Mouse (Mus musculus): ENCODE measurements around the gene Milr1. TPM values are rescaled to one million over a fixed set of nuclear protein-coding genes. Genes with fewer than 3 reads are reported as not detected.
"Not testable (repeated sequence)": the region's sequence is repeated elsewhere in the genome, so short reads cannot be mapped to it uniquely, and the experiment has no call there.

Milr1 gene
- polyA plus RNA-seq, 1 experiment from 2014 or later: 0.91 TPM

GRCm38 (mm10) chr11:106720379-106720778 is 30.6 kb upstream of the Milr1 start:
- WGBS: 88% methylated on average over 8 of the region's 8 CpGs

GRCm38 (mm10) chr11:106722831-106723361 is 28.1 kb upstream of the Milr1 start:
- Histone ChIP-seq H3K27ac (no peak overlapping the region), H3K4me1 (peaks cover 10% of the 10 kb centered on the region), H3K4me3 (replicated peaks) (no peak overlapping the region), H3K9me3 (no peaks in the 10 kb centered on the region), H3K27me3 (no peaks in the 10 kb centered on the region), H3K4me2 (no peak overlapping the region), H3K9ac (no peak overlapping the region), H3K36me3 (replicated peaks) (no peaks in the 10 kb centered on the region)
- no peak for ATAC-seq (ENCODE audit: low FRiP score)
- WGBS: 36% methylated on average over 7 of the region's 7 CpGs

More at GRCm38 (mm10) chr11:106720379-106720778, 30.6 kb upstream of the Milr1 start:
- H3K4me3 ChIP-seq (replicated peaks): no peak overlapping the region
- H3K4me1 ChIP-seq: peaks cover 5% of the 10 kb centered on the region
- H3K9me3 ChIP-seq: no peaks in the 10 kb centered on the region
- no peaks in the 10 kb centered on the region for H3K36me3 ChIP-seq (replicated peaks)
- H3K4me2 ChIP-seq: no peak overlapping the region
- no peak for ATAC-seq (ENCODE audit: low FRiP score)
- H3K27me3 ChIP-seq: no peaks in the 10 kb centered on the region
- no peak overlapping the region for H3K9ac ChIP-seq
- H3K27ac ChIP-seq: no peak overlapping the region

GRCm38 (mm10) chr11:106723611-106724125 is 27.4 kb upstream of the Milr1 start:
- H3K9ac ChIP-seq: no peak overlapping the region
- H3K27ac ChIP-seq: no peak overlapping the region
- no peaks in the 10 kb centered on the region for H3K36me3 ChIP-seq (replicated peaks)
- H3K27me3 ChIP-seq: no peaks in the 10 kb centered on the region
- no peaks in the 10 kb centered on the region for H3K9me3 ChIP-seq
- 82% methylated on average over 15 of the region's 15 CpGs for WGBS
- H3K4me1 ChIP-seq: peaks cover 13% of the 10 kb centered on the region
- no peak overlapping the region for H3K4me2 ChIP-seq
- no peak for ATAC-seq (ENCODE audit: low FRiP score)
- no peak overlapping the region for H3K4me3 ChIP-seq (replicated peaks)

- no peak overlapping the region for H3K4me3 ChIP-seq (replicated peaks)
- H3K27ac ChIP-seq: no peak overlapping the region
- H3K9me3 ChIP-seq: no peaks in the 10 kb centered on the region
- no peak overlapping the region for H3K9ac ChIP-seq
- peaks cover 13% of the 10 kb centered on the region for H3K4me1 ChIP-seq
- H3K4me2 ChIP-seq: no peak overlapping the region
- no peaks in the 10 kb centered on the region for H3K36me3 ChIP-seq (replicated peaks)
- ATAC-seq (ENCODE audit: low FRiP score): no peak
- WGBS: 86% methylated on average over 10 of the region's 10 CpGs
- no peaks in the 10 kb centered on the region for H3K27me3 ChIP-seq
These were observed 26.7 kb upstream of the Milr1 start for GRCm38 (mm10) chr11:106724176-106724915.

GRCm38 (mm10) chr11:106724916-106725235 is 26.1 kb upstream of the Milr1 start:
- WGBS: 98% methylated on average over 9 of the region's 9 CpGs
- not testable (repeated sequence) for H3K9ac ChIP-seq; H3K27me3 ChIP-seq; ATAC-seq (ENCODE audit: low FRiP score); H3K27ac ChIP-seq; H3K36me3 ChIP-seq (replicated peaks); H3K9me3 ChIP-seq; H3K4me2 ChIP-seq; H3K4me3 ChIP-seq (replicated peaks)
- peaks cover 13% of the 10 kb centered on the region for H3K4me1 ChIP-seq

- Histone ChIP-seq H3K4me1 (peaks cover 10% of the 10 kb centered on the region), H3K9ac (no peak overlapping the region), H3K27me3 (no peaks in the 10 kb centered on the region), H3K27ac (no peak overlapping the region), H3K36me3 (replicated peaks) (no peaks in the 10 kb centered on the region), H3K9me3 (no peaks in the 10 kb centered on the region), H3K4me3 (replicated peaks) (no peak overlapping the region), H3K4me2 (no peak overlapping the region)
- ATAC-seq (ENCODE audit: low FRiP score): no peak
- WGBS: 37% methylated on average over 5 of the region's 5 CpGs
These were observed 23.1 kb upstream of the Milr1 start for GRCm38 (mm10) chr11:106727967-106728366.

- Histone ChIP-seq H3K36me3 (replicated peaks) (no peaks in the 10 kb centered on the region), H3K27ac (no peak overlapping the region), H3K4me3 (replicated peaks) (no peak overlapping the region), H3K9me3 (no peaks in the 10 kb centered on the region), H3K4me1 (peaks cover 8% of the 10 kb centered on the region; the same call in 1 of the 2 replicates), H3K4me2 (no peak overlapping the region), H3K9ac (no peak overlapping the region), H3K27me3 (no peaks in the 10 kb centered on the region)
- WGBS: 88% methylated on average over 10 of the region's 10 CpGs
- no peak for ATAC-seq (ENCODE audit: low FRiP score)
These were observed 22.3 kb upstream of the Milr1 start for GRCm38 (mm10) chr11:106728402-106729366.

- H3K4me2 ChIP-seq: no peak overlapping the region
- no peak overlapping the region for H3K4me3 ChIP-seq (replicated peaks)
- 91% methylated on average over 1 of the region's 1 CpGs for WGBS
- no peaks in the 10 kb centered on the region for H3K9me3 ChIP-seq
- H3K27me3 ChIP-seq: no peaks in the 10 kb centered on the region
- H3K4me1 ChIP-seq: peaks cover 8% of the 10 kb centered on the region; the same call in 1 of the 2 replicates
- H3K27ac ChIP-seq: no peak overlapping the region
- no peak overlapping the region for H3K9ac ChIP-seq
- no peak for ATAC-seq (ENCODE audit: low FRiP score)
- no peaks in the 10 kb centered on the region for H3K36me3 ChIP-seq (replicated peaks)
These were observed 21.4 kb upstream of the Milr1 start for GRCm38 (mm10) chr11:106729656-106730055.

GRCm38 (mm10) chr11:106730714-106731113 is 20.3 kb upstream of the Milr1 start:
- ATAC-seq (ENCODE audit: low FRiP score): no peak
- WGBS: 94% methylated on average over 4 of the region's 4 CpGs
- Histone ChIP-seq H3K4me1 (peaks cover 8% of the 10 kb centered on the region; the same call in 1 of the 2 replicates), H3K4me2 (no peak overlapping the region), H3K9me3 (no peaks in the 10 kb centered on the region), H3K27ac (no peak overlapping the region), H3K9ac (no peak overlapping the region), H3K4me3 (replicated peaks) (no peak overlapping the region), H3K36me3 (replicated peaks) (no peaks in the 10 kb centered on the region), H3K27me3 (no peaks in the 10 kb centered on the region)

GRCm38 (mm10) chr11:106736614-106737013 is 14.4 kb upstream of the Milr1 start:
- Histone ChIP-seq H3K27me3 (0 out of 2 replicates have a peak, but pooled peaks cover 4% of the 10 kb centered on the region), H3K9me3 (no peaks in the 10 kb centered on the region), H3K9ac (0 out of 2 replicates have a peak overlapping the region, but pooled peaks have one; percentile 29), H3K27ac (peak overlapping the region; percentile 84; the same call in 1 of the 2 replicates), H3K36me3 (replicated peaks) (no peaks in the 10 kb centered on the region), H3K4me2 (peak overlapping the region; percentile 10; the same call in 1 of the 2 replicates), H3K4me3 (replicated peaks) (no peak overlapping the region), H3K4me1 (peaks cover 21% of the 10 kb centered on the region)
- 38% methylated on average over 3 of the region's 3 CpGs for WGBS
- no peak for ATAC-seq (ENCODE audit: low FRiP score)

- Histone ChIP-seq H3K4me2 (peak overlapping the region; percentile 10), H3K27me3 (0 out of 2 replicates have a peak, but pooled peaks cover 4% of the 10 kb centered on the region), H3K4me3 (replicated peaks) (no peak overlapping the region), H3K36me3 (replicated peaks) (no peaks in the 10 kb centered on the region), H3K4me1 (peaks cover 21% of the 10 kb centered on the region), H3K9me3 (no peaks in the 10 kb centered on the region), H3K9ac (0 out of 2 replicates have a peak overlapping the region, but pooled peaks have one; percentile 29), H3K27ac (peak overlapping the region; percentile 84)
- peak; percentile 64; the same call in 1 of the 2 replicates for ATAC-seq (ENCODE audit: low FRiP score)
- WGBS: 10% methylated on average over 12 of the region's 12 CpGs
These were observed 13.8 kb upstream of the Milr1 start for GRCm38 (mm10) chr11:106737178-106737621.

GRCm38 (mm10) chr11:106739116-106739515 is 11.9 kb upstream of the Milr1 start:
- Histone ChIP-seq H3K9me3 (no peaks in the 10 kb centered on the region), H3K27me3 (0 out of 2 replicates have a peak, but pooled peaks cover 4% of the 10 kb centered on the region), H3K36me3 (replicated peaks) (no peaks in the 10 kb centered on the region), H3K4me2 (no peak overlapping the region), H3K9ac (no peak overlapping the region), H3K27ac (no peak overlapping the region), H3K4me1 (peaks cover 21% of the 10 kb centered on the region), H3K4me3 (replicated peaks) (no peak overlapping the region)
- 100% methylated on average over 2 of the region's 2 CpGs for WGBS
- no peak for ATAC-seq (ENCODE audit: low FRiP score)

All from forebrain, embryonic 12.5 days (tissue).